In the genomic region with DNA sequence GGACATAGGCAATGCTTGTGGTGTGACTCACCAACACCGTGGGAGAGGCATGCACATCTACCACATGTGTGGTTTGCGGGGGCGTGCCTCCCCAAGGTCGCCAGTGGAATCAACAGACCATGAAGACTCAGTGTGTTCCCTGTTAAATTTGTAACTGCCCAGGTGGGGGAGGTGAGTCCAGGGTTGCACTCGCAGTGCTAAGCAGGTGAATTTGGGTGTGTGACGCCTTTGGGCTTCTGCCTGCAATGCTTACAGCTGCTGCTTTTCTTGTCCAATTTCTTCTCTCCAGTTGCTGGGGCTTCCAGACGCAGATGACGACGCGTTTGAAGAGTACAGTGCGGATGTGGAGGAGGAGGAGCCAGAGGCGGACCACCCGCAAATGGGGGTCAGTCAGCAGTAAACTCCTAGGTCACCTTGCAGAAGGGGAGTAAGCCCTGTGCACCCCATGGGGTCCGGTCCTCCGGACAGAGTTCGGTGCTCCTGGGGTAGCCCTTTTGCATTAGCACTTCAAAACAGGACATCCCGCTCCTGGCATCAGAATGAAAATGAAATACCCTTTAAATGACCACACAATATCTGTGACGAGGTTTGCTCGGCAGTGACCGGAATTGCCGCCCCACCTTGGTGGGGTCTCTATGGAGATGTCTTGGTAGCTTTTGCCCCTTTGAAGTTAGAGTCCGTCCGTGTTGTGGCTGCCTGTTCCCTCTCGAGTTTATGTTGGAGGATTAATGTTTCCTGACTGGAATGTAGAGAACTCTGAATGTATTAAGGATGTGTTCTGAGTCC, we compare ENCODE assay signal across 8 mouse cellular contexts. TPM values are rescaled to one million over a fixed set of nuclear protein-coding genes. Genes with fewer than 3 reads are reported as not detected.
DNase-seq lines count a peak whose midpoint lies in the region; ATAC-seq and TF ChIP-seq lines count a peak whose summit lies in the region.

No protein-coding gene starts in this region.

- WGBS in lung, embryonic 14.5 days = 5% methylated on average over 24 of the region's 24 CpGs
- WGBS in bone marrow, adult 2 months = 1% methylated on average over 24 of the region's 24 CpGs
- WGBS in heart, embryonic 13.5 days = 6% methylated on average over 24 of the region's 24 CpGs
- WGBS in midbrain, embryonic 12.5 days = 9% methylated on average over 24 of the region's 24 CpGs

- H3K27ac ChIP-seq in lung, embryonic 14.5 days (ENCODE audit: low read depth) = no peak overlapping the region
- H3K27ac ChIP-seq in bone marrow, adult 2 months (ENCODE audit: control insufficient read depth, insufficient read depth, low read depth, low read length, poor library complexity) = no peak overlapping the region
- no peak overlapping the region for H3K27ac ChIP-seq in heart, embryonic 13.5 days (replicated peaks)
- peak overlapping the region; percentile 10; the same call in 1 of the 2 replicates for H3K27ac ChIP-seq in midbrain, embryonic 12.5 days (replicated peaks)

- TF ChIP-seq POLR2A in bone marrow, adult 2 months (IDR thresholded peaks at IDR 0.05; ENCODE audit: borderline replicate concordance, control insufficient read depth, low read depth, low read length) = no peak

- no peaks in the 10 kb centered on the region for H3K36me3 ChIP-seq in lung, embryonic 14.5 days (ENCODE audit: insufficient read depth)
- no peaks in the 10 kb centered on the region for H3K36me3 ChIP-seq in heart, embryonic 13.5 days
- peaks cover 6% of the 10 kb centered on the region; the same call in 1 of the 2 replicates for H3K36me3 ChIP-seq in midbrain, embryonic 12.5 days

- H3K27me3 ChIP-seq in lung, embryonic 14.5 days (ENCODE audit: insufficient read depth, low read length) = peaks cover 13% of the 10 kb centered on the region
- H3K27me3 ChIP-seq in heart, embryonic 13.5 days (replicated peaks) = peaks cover 48% of the 10 kb centered on the region
- H3K27me3 ChIP-seq in midbrain, embryonic 12.5 days = peaks cover 35% of the 10 kb centered on the region

- H3K4me3 ChIP-seq in lung, embryonic 14.5 days (ENCODE audit: low read depth, low read length) = peak overlapping the region; percentile 47
- H3K4me3 ChIP-seq in bone marrow, adult 2 months (replicated peaks; ENCODE audit: control insufficient read depth, low read depth, low read length) = peak overlapping the region; percentile 71
- H3K4me3 ChIP-seq in heart, embryonic 13.5 days = peak overlapping the region; percentile 55
- peak overlapping the region; percentile 43 for H3K4me3 ChIP-seq in midbrain, embryonic 12.5 days

- no peaks in the 10 kb centered on the region for H3K4me1 ChIP-seq in lung, embryonic 14.5 days (ENCODE audit: insufficient read depth)
- H3K4me1 ChIP-seq in bone marrow, adult 2 months (ENCODE audit: control insufficient read depth, insufficient read depth, low read length) = no peaks in the 10 kb centered on the region
- peaks cover 12% of the 10 kb centered on the region for H3K4me1 ChIP-seq in heart, embryonic 13.5 days
- peaks cover 33% of the 10 kb centered on the region for H3K4me1 ChIP-seq in midbrain, embryonic 12.5 days

- no peak for TF ChIP-seq CTCF in lung, embryonic 14.5 days (IDR thresholded peaks at IDR 0.05; ENCODE audit: low read depth)
- TF ChIP-seq CTCF in bone marrow, adult 2 months (IDR thresholded peaks at IDR 0.05; ENCODE audit: control insufficient read depth, insufficient read depth, low read length) = no peak

- peak overlapping the region; percentile 99 for H3K4me2 ChIP-seq in lung, embryonic 14.5 days
- peak overlapping the region; percentile 96 for H3K4me2 ChIP-seq in heart, embryonic 13.5 days
- peak overlapping the region; percentile 85 for H3K4me2 ChIP-seq in midbrain, embryonic 12.5 days (replicated peaks)

- ATAC-seq in lung, embryonic 14.5 days (ENCODE audit: insufficient read depth) = peak; percentile 68
- ATAC-seq in heart, embryonic 13.5 days (ENCODE audit: extremely low read depth, insufficient number of reproducible peaks, low FRiP score, low TSS enrichment) = no peak
- peak; percentile 27; the same call in 1 of the 2 replicates for ATAC-seq in midbrain, embryonic 12.5 days (ENCODE audit: low FRiP score, low read depth)

- H3K9me3 ChIP-seq in lung, embryonic 14.5 days (ENCODE audit: low read depth, low read length) = no peaks in the 10 kb centered on the region
- no peaks in the 10 kb centered on the region for H3K9me3 ChIP-seq in heart, embryonic 13.5 days
- no peaks in the 10 kb centered on the region for H3K9me3 ChIP-seq in midbrain, embryonic 12.5 days

- H3K9ac ChIP-seq in lung, embryonic 14.5 days = peak overlapping the region; percentile 48
- peak overlapping the region; percentile 81 for H3K9ac ChIP-seq in heart, embryonic 13.5 days
- H3K9ac ChIP-seq in midbrain, embryonic 12.5 days (replicated peaks) = peak overlapping the region; percentile 55

- DNase-seq in lung, embryonic 14.5 days = peak; percentile 48
- DNase-seq in lung, postnatal 25 days (ENCODE audit: low spot score) = no peak
- DNase-seq in kidney, postnatal 10 days = peak; percentile 57
- peak; percentile 40 to 52 for DNase-seq in thymus, postnatal 36 days
- DNase-seq in adrenal gland, postnatal 10 days = no peak

RNA-seq across cellular contexts. Expression of gene Mturn, which starts 17.5 kb away (rescaled TPM):
- polyA plus RNA-seq in lung, embryonic 14.5 days (2014; fragmentation: Nextera tagmentation; extraction: Ambion mirVana) = 3.1 and 4.7 TPM in 2 replicates
- 4.4 and 4.6 TPM in 2 replicates for polyA plus RNA-seq in bone marrow, adult 2 months (2011; ENCODE audit: insufficient read depth, insufficient read length, low replicate concordance, missing spikeins)
- polyA plus RNA-seq in heart, embryonic 13.5 days (2015; fragmentation: Nextera tagmentation; extraction: Ambion mirVana) = 5.0 TPM in 2 replicates
- 60.3 and 60.4 TPM in 2 replicates for polyA plus RNA-seq in midbrain, embryonic 12.5 days (2016; fragmentation: Nextera tagmentation; extraction: Ambion mirVana)
- total RNA-seq in adrenal gland, postnatal 10 days (2021) = 10 to 100 TPM; 11.4 to 14.4 TPM

Comparison
In these comparisons a context has a peak if more than half of its experiments do, and no peak if none do; other contexts are left out.
1. DNase-seq: peak in lung, embryonic 14.5 days (single experiment), kidney, postnatal 10 days (single experiment) and thymus, postnatal 36 days (2 of 2); none in lung, postnatal 25 days (single experiment) and adrenal gland, postnatal 10 days (single experiment).
2. RNA of gene Mturn, which starts 17.5 kb away (polyA plus RNA-seq): 60.3 to 60.4 TPM in midbrain, embryonic 12.5 days; 5.0 TPM in heart, embryonic 13.5 days, 4.4 to 4.6 TPM in bone marrow, adult 2 months and 3.1 to 4.7 TPM in lung, embryonic 14.5 days; every median in the first group is over 10 times any median in the second.
3. Peak in every context shown above with its lines, with median percentiles within 50 percentile points of each other: H3K4me2 ChIP-seq, H3K4me3 ChIP-seq and H3K9ac ChIP-seq.